Mouse (Mus musculus): Measurements from ENCODE around the gene Mov10l1. TPM values are rescaled to one million over a fixed set of nuclear protein-coding genes. Genes with fewer than 3 reads are reported as not detected.

Gene Mov10l1
- total RNA-seq, 2 experiments from 2014 or later = 109 to 121 TPM

DNA sequence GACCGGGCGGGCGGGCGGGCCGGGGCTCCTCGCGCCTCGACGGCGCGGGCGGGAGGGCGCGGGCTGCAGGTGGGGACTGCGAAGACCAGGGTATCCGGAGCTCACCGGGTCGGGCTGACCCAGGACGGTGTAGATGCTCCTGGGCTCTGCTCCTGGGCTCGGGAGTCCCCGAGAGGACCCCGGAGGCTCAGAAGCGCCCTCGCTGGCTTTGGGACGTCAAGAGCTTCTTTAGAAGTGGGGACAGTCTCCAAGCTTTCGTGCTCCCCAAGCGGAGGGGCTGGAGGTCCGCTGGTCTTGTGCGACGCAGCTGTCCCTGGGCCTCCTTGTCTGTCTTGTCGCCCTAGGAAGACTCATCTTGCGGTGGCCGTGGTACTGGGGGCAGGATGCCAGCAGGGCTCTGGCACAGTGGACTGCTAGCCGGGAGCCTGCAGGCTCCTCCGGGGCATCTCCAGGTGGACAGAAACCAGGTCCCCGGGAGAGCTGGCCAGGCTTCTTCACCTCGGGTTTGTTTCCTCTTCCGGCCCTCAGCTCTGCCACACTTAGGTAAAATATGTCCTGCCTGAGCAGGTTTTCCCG, 93.5 kb downstream of the Mov10l1 start:
- peak; percentile 65 for DNase-seq

DNA sequence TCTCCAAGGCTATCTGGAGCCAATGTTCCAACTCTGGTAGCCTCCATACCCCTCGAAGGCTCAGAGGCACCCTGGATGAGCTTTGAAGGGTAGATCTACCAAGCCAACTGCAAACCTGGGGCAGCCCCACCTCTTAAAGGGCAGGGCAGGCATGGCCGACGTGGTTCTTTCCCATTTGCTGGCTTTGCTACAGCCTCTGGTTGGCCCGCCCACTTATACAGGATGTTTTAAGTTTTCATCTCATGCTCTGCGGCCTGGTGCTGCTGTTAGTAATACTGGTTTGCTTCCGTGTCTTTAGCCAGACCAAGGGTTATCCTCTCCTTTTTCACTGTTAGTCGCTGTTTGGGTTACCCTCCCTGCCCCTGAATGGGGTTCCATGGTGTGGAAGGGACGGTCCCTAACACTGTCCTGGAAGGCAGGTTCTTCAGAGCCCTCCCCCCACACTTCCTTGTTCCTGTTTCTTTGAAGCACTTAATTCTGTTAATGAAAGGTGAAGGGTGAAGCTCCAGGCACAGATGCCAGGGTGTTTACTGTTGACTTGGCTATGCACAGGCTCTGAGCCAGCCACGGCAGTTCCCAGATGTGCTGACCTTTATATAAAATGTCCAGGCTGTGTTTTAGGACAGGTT, 95.6 kb downstream of the Mov10l1 start:
- peak; percentile 43 for DNase-seq

DNA sequence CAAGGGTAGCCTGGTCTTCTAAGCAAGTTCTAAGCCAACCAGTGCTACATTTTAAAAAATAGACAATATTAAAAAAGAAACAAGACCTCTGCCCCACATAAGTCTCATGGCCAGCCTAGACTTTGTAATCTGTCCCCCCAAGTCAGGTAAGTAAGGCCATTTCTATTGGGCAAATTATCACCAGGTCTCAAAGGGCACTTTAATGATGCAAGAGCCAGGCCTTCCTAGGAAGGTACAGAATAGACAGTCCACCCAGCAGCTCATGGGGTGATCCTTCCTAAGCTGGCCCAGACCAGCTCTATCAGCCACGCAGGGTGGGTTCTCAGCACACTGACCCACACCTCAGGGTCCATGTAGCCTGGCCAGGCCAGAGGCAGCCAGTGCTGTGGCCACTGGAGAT, 101.2 kb downstream of the Mov10l1 start:
- DNase-seq = no peak

DNA sequence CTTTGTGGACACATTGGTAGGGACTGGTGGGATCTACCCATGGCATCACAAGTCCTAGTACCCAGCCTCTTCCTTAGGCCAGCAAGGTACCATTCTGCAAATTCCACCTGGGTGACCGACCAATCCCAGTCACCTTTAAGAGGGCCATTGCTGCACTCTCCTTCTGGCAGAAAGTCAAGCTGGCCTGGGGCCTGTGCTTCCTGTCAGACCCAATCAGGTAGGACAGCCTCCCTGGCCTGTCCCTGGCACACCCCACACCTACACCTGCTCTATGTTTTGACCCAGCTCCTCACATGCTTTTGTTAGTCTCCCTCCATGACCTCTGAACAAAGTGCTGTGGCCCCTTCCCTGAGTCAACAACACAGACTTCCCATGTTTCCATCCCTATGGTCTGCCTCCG, 102.1 kb downstream of the Mov10l1 start:
- DNase-seq = no peak

DNA sequence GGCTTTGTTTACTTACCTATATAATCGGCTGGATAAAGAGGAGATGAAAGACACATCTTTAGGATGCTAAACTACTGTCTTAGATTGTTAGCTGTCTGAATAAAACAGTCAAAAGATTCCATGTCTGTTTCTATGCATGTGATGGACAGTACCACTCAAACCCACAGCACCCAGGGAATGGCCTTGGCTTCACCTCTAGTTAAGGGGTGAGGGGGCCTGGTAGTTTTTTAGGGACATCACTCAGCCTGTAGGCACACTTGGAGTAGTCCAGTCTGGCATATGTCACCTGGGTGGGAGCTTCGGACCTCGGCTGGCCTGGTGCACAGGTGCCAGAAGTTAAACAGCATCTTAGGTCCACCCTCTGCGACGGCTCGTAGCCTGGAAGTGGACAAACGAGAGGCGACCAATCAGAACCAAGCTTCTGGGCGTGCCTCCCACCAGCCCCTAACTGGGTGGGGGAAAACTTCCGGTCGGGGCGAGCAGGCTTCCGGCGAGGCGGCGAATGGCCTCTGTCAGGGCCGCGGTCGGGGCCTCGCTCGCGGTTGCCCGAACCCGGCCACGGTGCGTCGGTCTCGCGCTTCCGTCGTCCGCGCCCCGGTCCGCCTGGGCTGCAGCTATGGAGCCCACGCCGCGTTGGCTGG, 106.0 kb downstream of the Mov10l1 start, which contains the start of gene Selenoo:
Selenoo (plus strand) TSS at position 478 of the 641 bp plus-strand sequence.
- peak; percentile 93 for DNase-seq

DNA sequence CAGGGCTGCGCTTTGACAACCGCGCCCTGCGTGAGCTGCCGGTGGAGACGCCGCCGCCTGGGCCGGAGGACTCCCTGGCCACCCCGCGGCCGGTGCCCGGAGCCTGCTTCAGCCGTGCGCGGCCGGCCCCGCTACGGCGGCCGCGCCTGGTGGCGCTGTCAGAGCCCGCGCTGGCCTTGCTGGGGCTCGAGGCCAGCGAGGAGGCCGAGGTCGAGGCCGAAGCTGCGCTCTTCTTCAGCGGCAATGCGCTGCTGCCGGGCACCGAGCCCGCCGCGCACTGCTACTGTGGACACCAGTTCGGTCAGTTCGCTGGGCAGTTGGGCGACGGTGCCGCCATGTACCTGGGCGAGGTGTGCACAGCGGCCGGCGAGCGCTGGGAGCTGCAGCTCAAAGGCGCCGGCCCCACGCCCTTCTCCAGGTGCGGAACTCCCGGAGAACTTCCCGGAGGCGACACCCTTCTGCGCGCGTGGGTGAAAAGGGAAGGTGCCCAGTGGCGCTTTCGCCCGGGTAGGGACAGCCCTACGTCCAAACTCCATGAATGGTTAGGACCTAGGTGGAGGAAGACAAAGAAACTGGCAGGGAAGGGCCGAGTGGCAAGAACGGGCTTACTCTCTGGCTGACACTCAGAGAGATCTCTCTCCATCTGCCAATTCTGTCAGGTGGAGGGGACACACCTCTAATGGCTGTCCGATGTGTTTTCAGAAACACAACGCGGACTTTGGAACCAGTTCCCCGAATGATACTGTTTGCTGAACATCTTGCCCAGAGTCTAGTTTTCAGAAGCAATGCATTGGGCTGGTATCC, 106.7 kb downstream of the Mov10l1 start:
- peak; percentile 43 for DNase-seq

DNA sequence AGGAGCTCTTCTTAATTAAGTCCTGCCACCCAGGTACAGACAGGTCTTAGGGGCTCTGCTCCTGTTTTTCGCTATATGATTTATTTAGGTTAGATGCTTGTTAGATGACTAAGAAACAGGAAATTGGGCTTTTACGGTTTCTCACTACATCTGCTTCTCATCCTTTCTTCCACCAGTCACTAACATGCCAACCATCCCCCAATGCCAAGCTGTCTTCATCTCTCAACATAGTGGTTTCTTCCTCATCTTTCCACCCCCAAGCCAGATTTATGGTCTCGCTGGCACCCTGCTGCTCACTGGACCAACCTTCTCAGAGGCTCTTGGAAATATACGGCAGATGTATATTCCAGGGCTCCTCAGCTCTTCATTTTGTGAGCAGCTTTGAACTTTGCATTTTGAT, 108.0 kb downstream of the Mov10l1 start:
- DNase-seq = no peak

DNA sequence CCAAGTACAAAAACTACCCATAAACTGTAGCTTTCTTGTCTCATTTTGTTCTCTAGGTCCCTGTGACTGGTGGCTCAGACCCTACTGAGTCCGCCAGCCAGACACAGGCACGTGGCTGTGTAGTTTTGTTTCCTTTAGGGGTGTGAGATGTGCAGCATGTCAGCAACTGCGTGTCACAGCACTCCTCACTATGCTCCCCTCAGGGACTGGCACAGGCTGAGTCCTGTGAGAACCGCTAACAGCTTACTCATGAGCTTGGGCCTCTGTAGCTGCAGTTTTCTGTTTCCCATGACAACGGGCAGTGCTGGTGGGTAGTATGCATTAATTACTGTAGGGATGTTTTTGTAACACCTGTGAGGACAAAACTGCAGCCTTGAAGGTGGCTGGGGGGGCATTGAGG, 109.5 kb downstream of the Mov10l1 start:
- DNase-seq = no peak

DNA sequence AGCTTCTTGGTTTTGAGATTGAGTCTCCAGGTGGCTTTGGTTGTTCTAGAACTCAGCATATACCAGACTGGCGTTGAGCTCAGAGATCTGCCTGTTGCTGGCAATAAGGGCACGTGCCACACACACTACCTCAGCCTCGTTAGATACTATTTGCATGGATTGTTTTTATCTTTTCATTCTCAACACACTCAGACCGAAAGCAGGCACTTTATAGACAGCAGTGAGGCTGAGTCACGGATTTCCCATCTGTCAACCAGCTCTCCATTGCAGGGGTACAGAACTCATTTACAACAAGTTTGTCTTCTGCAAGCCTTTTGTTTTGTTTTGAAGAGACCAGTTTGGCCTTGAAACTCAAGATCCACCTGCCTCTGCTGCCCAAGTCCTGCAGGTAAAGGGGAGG, 114.7 kb downstream of the Mov10l1 start:
- DNase-seq = no peak

DNA sequence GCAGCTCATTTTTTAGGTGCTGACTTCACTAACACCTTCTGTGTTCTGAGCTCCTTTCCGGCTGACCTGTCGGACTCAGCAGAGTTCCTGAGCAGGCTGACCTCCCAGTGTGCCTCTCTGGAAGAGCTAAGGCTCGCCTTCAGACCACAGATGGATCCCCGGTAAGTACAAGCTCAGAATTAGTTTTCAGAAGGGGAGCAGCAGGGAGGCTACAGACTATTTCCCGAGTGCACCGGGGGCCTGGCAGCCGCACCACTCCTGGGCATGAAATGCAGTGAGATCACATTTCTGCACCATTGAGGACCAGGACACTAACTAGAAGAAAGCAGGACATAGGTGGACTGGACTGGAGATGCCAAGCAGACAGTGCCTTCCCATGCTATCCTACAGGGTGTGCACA, 115.9 kb downstream of the Mov10l1 start:
- DNase-seq = no peak

DNA sequence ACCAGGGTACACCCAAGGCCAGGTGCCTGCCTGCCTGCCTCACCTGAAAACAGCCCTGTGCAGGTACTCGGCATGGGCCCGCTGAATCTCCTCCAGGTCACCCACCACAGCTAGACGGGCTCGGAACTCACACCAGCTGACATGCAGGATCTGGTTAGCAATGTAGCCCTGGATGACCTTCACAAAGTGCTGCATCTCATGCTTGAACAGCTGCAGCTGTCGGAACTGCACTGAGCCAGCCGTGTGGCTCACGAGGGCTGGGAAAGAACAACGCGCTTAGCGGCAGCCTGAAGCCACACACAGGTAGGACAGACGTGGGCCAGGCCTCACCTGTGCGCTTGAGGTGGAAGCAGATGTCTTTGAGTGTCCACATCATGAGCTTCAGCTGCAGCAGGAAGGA, 118.1 kb downstream of the Mov10l1 start:
- no peak for DNase-seq

DNA sequence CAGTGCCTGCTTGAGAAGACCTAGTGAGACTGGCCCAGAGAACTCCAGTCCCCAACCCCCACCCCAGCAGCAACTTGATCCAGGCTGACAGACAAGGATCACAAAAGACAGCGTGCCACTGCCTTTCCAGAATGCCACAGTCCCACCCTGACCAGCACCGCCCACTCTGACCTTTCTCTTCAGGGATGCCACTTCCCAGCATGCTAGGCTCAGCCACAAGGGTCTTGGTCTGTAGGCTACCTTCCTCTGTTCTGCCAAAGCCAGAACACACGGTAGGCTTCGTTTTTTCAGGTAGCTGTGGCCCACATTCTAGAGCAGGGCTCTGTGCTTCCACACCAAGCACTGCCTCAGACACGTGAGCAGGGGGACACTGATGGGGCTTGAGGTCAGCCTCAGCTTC, 119.9 kb downstream of the Mov10l1 start:
- no peak for DNase-seq

DNA sequence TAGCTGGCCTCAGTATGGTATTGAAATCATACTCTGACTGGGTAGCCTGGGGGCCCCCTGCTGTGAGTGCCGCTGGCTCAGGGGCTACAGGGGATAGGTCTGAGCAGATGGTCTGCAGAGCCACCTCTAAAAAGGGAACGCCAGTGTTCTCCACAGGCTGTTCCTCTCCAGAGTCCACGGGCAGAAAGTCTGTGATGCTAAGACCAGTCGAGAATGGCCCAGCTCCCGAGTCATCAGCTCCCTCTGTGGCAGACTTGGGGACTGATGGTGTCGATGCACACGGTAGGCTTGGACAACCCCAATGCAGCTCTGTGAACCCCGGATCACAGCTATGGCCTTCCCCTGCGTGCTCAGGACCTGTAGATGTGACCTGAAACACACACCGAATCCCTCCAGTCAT, 121.2 kb downstream of the Mov10l1 start:
- DNase-seq = no peak

DNA sequence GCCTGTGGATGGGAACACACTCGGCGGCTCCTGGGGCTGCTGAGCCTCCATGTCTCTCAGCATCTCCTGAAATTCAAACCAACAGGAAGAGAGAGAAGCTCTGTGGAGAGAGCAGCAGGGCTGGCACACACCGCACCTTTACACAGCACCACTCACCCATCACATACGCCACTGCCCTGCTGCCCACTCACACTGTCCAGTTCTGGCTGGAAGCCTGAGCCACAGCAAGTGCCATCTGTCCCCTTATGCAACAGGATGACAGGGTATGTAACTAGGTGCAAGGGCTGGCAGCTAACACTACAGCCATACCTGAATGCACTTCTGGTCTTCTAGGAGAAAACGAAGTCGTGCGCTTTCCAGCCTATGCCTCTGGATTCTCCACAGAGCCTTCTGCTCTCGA, 121.7 kb downstream of the Mov10l1 start:
- DNase-seq = no peak

Other genes with a start within 250 kb of the Mov10l1 start
- gene Brd1, start 248.7 kb upstream of the Mov10l1 start, total RNA-seq (2021) = 10 to 100 TPM; 45.1 to 46.7 TPM
- gene Zbed4, start 231.2 kb upstream of the Mov10l1 start, total RNA-seq (2021) = 10 to 100 TPM; 17.8 to 18.9 TPM
- 1 to 10 TPM; 6.6 to 9.0 TPM for gene Alg12, start 163.6 kb upstream of the Mov10l1 start, total RNA-seq (2021)
- 10 to 100 TPM; 20.2 to 25.7 TPM for gene Creld2, start 163.3 kb upstream of the Mov10l1 start, total RNA-seq (2021)
- gene Pim3, start 120.7 kb upstream of the Mov10l1 start, total RNA-seq (2021) = 10 to 100 TPM; 36.8 to 40.2 TPM
- gene Ttll8, start 28.5 kb upstream of the Mov10l1 start, total RNA-seq (2021) = not detected
- not detected for gene Mlc1, start 3.9 kb upstream of the Mov10l1 start, total RNA-seq (2021)
- 1 to 10 TPM; 2.1 to 2.3 TPM for gene Panx2, start 76.8 kb downstream of the Mov10l1 start, total RNA-seq (2021)
- 10 to 100 TPM; 45.1 to 47.6 TPM for gene Trabd, start 92.2 kb downstream of the Mov10l1 start, total RNA-seq (2021)
- gene Selenoo, start 106.2 kb downstream of the Mov10l1 start, total RNA-seq (2021) = 10 to 100 TPM; 10.0 to 10.2 TPM
- gene Tubgcp6, start 140.2 kb downstream of the Mov10l1 start, total RNA-seq (2021) = 10 to 100 TPM; 15.9 to 16.1 TPM
- 1 to 10 TPM; 9.0 to 9.5 TPM for gene Hdac10, start 145.8 kb downstream of the Mov10l1 start, total RNA-seq (2021)
- 10 to 100 TPM; 28.8 to 28.9 TPM for gene Mapk12, start 157.8 kb downstream of the Mov10l1 start, total RNA-seq (2021)
- 1 to 10 TPM; 4.1 to 5.4 TPM for gene Mapk11, start 166.7 kb downstream of the Mov10l1 start, total RNA-seq (2021)
- 100 to 1,000 TPM; 132 to 137 TPM for gene Plxnb2, start 197.9 kb downstream of the Mov10l1 start, total RNA-seq (2021)
- gene Dennd6b, start 213.6 kb downstream of the Mov10l1 start, total RNA-seq (2021) = 10 to 100 TPM in 1 of 2 experiments, 1 to 10 TPM in 1; 8.7 to 10.3 TPM
- gene Ppp6r2, start 228.6 kb downstream of the Mov10l1 start, total RNA-seq (2021) = 10 to 100 TPM; 51.4 to 54.7 TPM